Mouse (Mus musculus): Measurements from ENCODE around the gene Katnal1. TPM values are rescaled to one million over a fixed set of nuclear protein-coding genes. Genes with fewer than 3 reads are reported as not detected.
A peak's percentile ranks its signal among the peaks of the same experiment; 100 is the strongest.

The Katnal1 gene
- polyA plus RNA-seq (2014; fragmentation: Nextera tagmentation; extraction: Ambion mirVana), result 30.9 and 42.8 TPM in 2 replicates

GRCm38 (mm10) chr5:148929116-148929449 lies at the start of gene Katnal1:
TSS of gene Katnal1 (minus strand) at chr5:148929320.
- Histone ChIP-seq H3K36me3 (ENCODE audit: control insufficient read depth, insufficient read depth, low read length) (peaks cover 3% of the 10 kb centered on the region; the same call in 1 of the 2 replicates), H3K9ac (replicated peaks; ENCODE audit: low read length) (peak within 1 kb of the TSS; percentile 85), H3K27ac (replicated peaks; ENCODE audit: low read depth, low read length) (peak within 1 kb of the TSS; percentile 98), H3K9me3 (ENCODE audit: control insufficient read depth, low read length) (no peaks in the 10 kb centered on the region), H3K27me3 (ENCODE audit: control insufficient read depth, insufficient read depth, low read length) (no peaks in the 10 kb centered on the region), H3K4me3 (replicated peaks; ENCODE audit: low read depth, low read length) (peak within 1 kb of the TSS; percentile 70), H3K4me2 (ENCODE audit: low read length) (peak within 1 kb of the TSS; percentile 70), H3K4me1 (ENCODE audit: control insufficient read depth, insufficient read depth, low read length) (peaks cover 9% of the 10 kb centered on the region)
- no peak for DNase-seq
- no peak; the same call in 1 of the 2 replicates for ATAC-seq (ENCODE audit: low FRiP score, low TSS enrichment)
- WGBS, result 1% methylated on average over 16 of the region's 16 CpGs

- Histone ChIP-seq H3K36me3 (ENCODE audit: control insufficient read depth, insufficient read depth, low read length) (no peaks in the 10 kb centered on the region), H3K9ac (replicated peaks; ENCODE audit: low read length) (0 out of 2 replicates have a peak overlapping the region, but pooled peaks have one; percentile 12), H3K27ac (replicated peaks; ENCODE audit: low read depth, low read length) (no peak overlapping the region), H3K27me3 (ENCODE audit: control insufficient read depth, insufficient read depth, low read length) (no peaks in the 10 kb centered on the region), H3K9me3 (ENCODE audit: control insufficient read depth, low read length) (0 out of 2 replicates have a peak, but pooled peaks cover 3% of the 10 kb centered on the region), H3K4me3 (replicated peaks; ENCODE audit: low read depth, low read length) (no peak overlapping the region), H3K4me2 (ENCODE audit: low read length) (no peak overlapping the region), H3K4me1 (ENCODE audit: control insufficient read depth, insufficient read depth, low read length) (no peaks in the 10 kb centered on the region)
- ATAC-seq (ENCODE audit: low FRiP score, low TSS enrichment) (no peak), DNase-seq (no peak)
- WGBS, result 62% methylated on average over 18 of the region's 18 CpGs
These were observed 49.5 kb upstream of the Katnal1 start for GRCm38 (mm10) chr5:148978458-148979165.

- WGBS, result 26% methylated on average over 14 of the region's 14 CpGs
- no peak overlapping the region for H3K4me3 ChIP-seq (replicated peaks; ENCODE audit: low read depth, low read length)
- no peak overlapping the region for H3K4me2 ChIP-seq (ENCODE audit: low read length)
- peak overlapping the region; percentile 37; the same call in 1 of the 2 replicates for H3K27ac ChIP-seq (replicated peaks; ENCODE audit: low read depth, low read length)
- no peak for ATAC-seq (ENCODE audit: low FRiP score, low TSS enrichment)
- no peaks in the 10 kb centered on the region for H3K4me1 ChIP-seq (ENCODE audit: control insufficient read depth, insufficient read depth, low read length)
- peak; percentile 32 for DNase-seq
- H3K27me3 ChIP-seq (ENCODE audit: control insufficient read depth, insufficient read depth, low read length), result no peaks in the 10 kb centered on the region
- no peaks in the 10 kb centered on the region for H3K9me3 ChIP-seq (ENCODE audit: control insufficient read depth, low read length)
- H3K9ac ChIP-seq (replicated peaks; ENCODE audit: low read length), result no peak overlapping the region
- H3K36me3 ChIP-seq (ENCODE audit: control insufficient read depth, insufficient read depth, low read length), result no peaks in the 10 kb centered on the region
These were observed 48.8 kb upstream of the Katnal1 start for GRCm38 (mm10) chr5:148977698-148978457.

- Histone ChIP-seq H3K36me3 (ENCODE audit: control insufficient read depth, insufficient read depth, low read length) (no peaks in the 10 kb centered on the region), H3K4me2 (ENCODE audit: low read length) (no peak overlapping the region), H3K9me3 (ENCODE audit: control insufficient read depth, low read length) (no peaks in the 10 kb centered on the region), H3K27me3 (ENCODE audit: control insufficient read depth, insufficient read depth, low read length) (no peaks in the 10 kb centered on the region), H3K9ac (replicated peaks; ENCODE audit: low read length) (no peak overlapping the region), H3K27ac (replicated peaks; ENCODE audit: low read depth, low read length) (no peak overlapping the region), H3K4me3 (replicated peaks; ENCODE audit: low read depth, low read length) (no peak overlapping the region), H3K4me1 (ENCODE audit: control insufficient read depth, insufficient read depth, low read length) (no peaks in the 10 kb centered on the region)
- DNase-seq, result no peak
- ATAC-seq (ENCODE audit: low FRiP score, low TSS enrichment), result no peak
- WGBS, result 94% methylated on average over 8 of the region's 8 CpGs
These were observed 47.8 kb upstream of the Katnal1 start for GRCm38 (mm10) chr5:148976876-148977275.

- H3K4me1 ChIP-seq (ENCODE audit: control insufficient read depth, insufficient read depth, low read length), result no peaks in the 10 kb centered on the region
- H3K36me3 ChIP-seq (ENCODE audit: control insufficient read depth, insufficient read depth, low read length), result no peaks in the 10 kb centered on the region
- H3K27me3 ChIP-seq (ENCODE audit: control insufficient read depth, insufficient read depth, low read length), result no peaks in the 10 kb centered on the region
- DNase-seq (no peak), ATAC-seq (ENCODE audit: low FRiP score, low TSS enrichment) (no peak)
- 94% methylated on average over 12 of the region's 12 CpGs for WGBS
- no peak overlapping the region for H3K4me2 ChIP-seq (ENCODE audit: low read length)
- H3K27ac ChIP-seq (replicated peaks; ENCODE audit: low read depth, low read length), result no peak overlapping the region
- no peaks in the 10 kb centered on the region for H3K9me3 ChIP-seq (ENCODE audit: control insufficient read depth, low read length)
- H3K4me3 ChIP-seq (replicated peaks; ENCODE audit: low read depth, low read length), result no peak overlapping the region
- H3K9ac ChIP-seq (replicated peaks; ENCODE audit: low read length), result no peak overlapping the region
These were observed 45.9 kb upstream of the Katnal1 start for GRCm38 (mm10) chr5:148975035-148975434.

- Histone ChIP-seq H3K27ac (replicated peaks; ENCODE audit: low read depth, low read length) (no peak overlapping the region), H3K4me1 (ENCODE audit: control insufficient read depth, insufficient read depth, low read length) (no peaks in the 10 kb centered on the region), H3K4me3 (replicated peaks; ENCODE audit: low read depth, low read length) (no peak overlapping the region), H3K27me3 (ENCODE audit: control insufficient read depth, insufficient read depth, low read length) (no peaks in the 10 kb centered on the region), H3K4me2 (ENCODE audit: low read length) (no peak overlapping the region), H3K9me3 (ENCODE audit: control insufficient read depth, low read length) (no peaks in the 10 kb centered on the region), H3K9ac (replicated peaks; ENCODE audit: low read length) (no peak overlapping the region), H3K36me3 (ENCODE audit: control insufficient read depth, insufficient read depth, low read length) (no peaks in the 10 kb centered on the region)
- ATAC-seq (ENCODE audit: low FRiP score, low TSS enrichment) (peak; percentile 53; the same call in 1 of the 2 replicates), DNase-seq (peak; percentile 40)
- 8% methylated on average over 6 of the region's 6 CpGs for WGBS
These were observed 44.0 kb upstream of the Katnal1 start for GRCm38 (mm10) chr5:148973019-148973668.

- ATAC-seq (ENCODE audit: low FRiP score, low TSS enrichment) (no peak), DNase-seq (no peak)
- no peak overlapping the region for H3K4me2 ChIP-seq (ENCODE audit: low read length)
- H3K4me3 ChIP-seq (replicated peaks; ENCODE audit: low read depth, low read length), result no peak overlapping the region
- no peaks in the 10 kb centered on the region for H3K9me3 ChIP-seq (ENCODE audit: control insufficient read depth, low read length)
- H3K4me1 ChIP-seq (ENCODE audit: control insufficient read depth, insufficient read depth, low read length), result no peaks in the 10 kb centered on the region
- H3K36me3 ChIP-seq (ENCODE audit: control insufficient read depth, insufficient read depth, low read length), result no peaks in the 10 kb centered on the region
- H3K27me3 ChIP-seq (ENCODE audit: control insufficient read depth, insufficient read depth, low read length), result no peaks in the 10 kb centered on the region
- H3K9ac ChIP-seq (replicated peaks; ENCODE audit: low read length), result no peak overlapping the region
- no peak overlapping the region for H3K27ac ChIP-seq (replicated peaks; ENCODE audit: low read depth, low read length)
- WGBS, result 86% methylated on average over 8 of the region's 8 CpGs
These were observed 43.0 kb upstream of the Katnal1 start for GRCm38 (mm10) chr5:148972167-148972566.

GRCm38 (mm10) chr5:148969648-148970047 lies 40.5 kb upstream of the Katnal1 start:
- peak; percentile 29 for DNase-seq
- Histone ChIP-seq H3K9me3 (ENCODE audit: control insufficient read depth, low read length) (no peaks in the 10 kb centered on the region), H3K27ac (replicated peaks; ENCODE audit: low read depth, low read length) (no peak overlapping the region), H3K9ac (replicated peaks; ENCODE audit: low read length) (no peak overlapping the region), H3K4me2 (ENCODE audit: low read length) (no peak overlapping the region), H3K36me3 (ENCODE audit: control insufficient read depth, insufficient read depth, low read length) (no peaks in the 10 kb centered on the region), H3K4me1 (ENCODE audit: control insufficient read depth, insufficient read depth, low read length) (peaks cover 13% of the 10 kb centered on the region; the same call in 1 of the 2 replicates), H3K4me3 (replicated peaks; ENCODE audit: low read depth, low read length) (no peak overlapping the region), H3K27me3 (ENCODE audit: control insufficient read depth, insufficient read depth, low read length) (no peaks in the 10 kb centered on the region)
- 63% methylated on average over 9 of the region's 9 CpGs for WGBS
- no peak for ATAC-seq (ENCODE audit: low FRiP score, low TSS enrichment)
